Comparison of ENCODE assay signal across 15 mouse cellular contexts in genomic region chr7:46154498-46155488, GRCm38 (mm10). TPM values are rescaled to one million over a fixed set of nuclear protein-coding genes. Genes with fewer than 3 reads are reported as not detected.
DNase-seq lines count a peak whose midpoint lies in the region; ATAC-seq lines count a peak whose summit lies in the region.
"Had no signal": no experiment of that assay in that cellular context is flagged by ENCODE, and none has a peak within 500 bp of the region (broad histone marks: within the 10 kb centered on the region; RNA-seq: fewer than 3 reads in every experiment).

No protein-coding gene starts in this region.

- no peak overlapping the region for H3K27ac ChIP-seq in kidney, embryonic 14.5 days (ENCODE audit: low read depth, low read length)
- H3K27ac ChIP-seq in midbrain, embryonic 13.5 days = peak overlapping the region; percentile 0; the same call in 1 of the 2 replicates
- H3K27ac ChIP-seq: macrophage had no signal

- H3K4me1 ChIP-seq in kidney, embryonic 14.5 days (ENCODE audit: control insufficient read depth, insufficient read depth, low read length) = 0 out of 2 replicates have a peak, but pooled peaks cover 7% of the 10 kb centered on the region
- H3K4me1 ChIP-seq in midbrain, embryonic 13.5 days (replicated peaks) = peaks cover 40% of the 10 kb centered on the region

- ATAC-seq in kidney, embryonic 14.5 days (ENCODE audit: low FRiP score, low TSS enrichment) = peak; percentile 56
- ATAC-seq in midbrain, embryonic 13.5 days = no peak
- ATAC-seq: activated CD4-positive, CD25-positive, alpha-beta regulatory T cell, adult 4 months; CD4-positive, CD25-positive, alpha-beta regulatory T cell, adult 4 months; intestine, embryonic 16.5 days had no signal

- no peak overlapping the region for H3K4me2 ChIP-seq in kidney, embryonic 14.5 days (replicated peaks; ENCODE audit: low read depth, low read length)
- H3K4me2 ChIP-seq in midbrain, embryonic 13.5 days (replicated peaks) = 0 out of 2 replicates have a peak overlapping the region, but pooled peaks have one; percentile 2

- H3K9ac ChIP-seq in kidney, embryonic 14.5 days (ENCODE audit: low read depth, low read length) = no peak overlapping the region
- H3K9ac ChIP-seq in midbrain, embryonic 13.5 days (replicated peaks) = no peak overlapping the region

- no peak overlapping the region for H3K4me3 ChIP-seq in kidney, embryonic 14.5 days (ENCODE audit: low read length)
- no peak overlapping the region for H3K4me3 ChIP-seq in midbrain, embryonic 13.5 days (replicated peaks)

- H3K36me3 ChIP-seq in kidney, embryonic 14.5 days (ENCODE audit: control insufficient read depth, insufficient read depth, low read length) = no peaks in the 10 kb centered on the region
- no peaks in the 10 kb centered on the region for H3K36me3 ChIP-seq in midbrain, embryonic 13.5 days

- H3K27me3 ChIP-seq in kidney, embryonic 14.5 days (ENCODE audit: control insufficient read depth, insufficient read depth, low read length) = peaks cover 4% of the 10 kb centered on the region; the same call in 1 of the 2 replicates
- peaks cover 2% of the 10 kb centered on the region; the same call in 1 of the 2 replicates for H3K27me3 ChIP-seq in midbrain, embryonic 13.5 days

- H3K9me3 ChIP-seq in kidney, embryonic 14.5 days (ENCODE audit: control insufficient read depth, low read length) = no peaks in the 10 kb centered on the region
- no peaks in the 10 kb centered on the region for H3K9me3 ChIP-seq in midbrain, embryonic 13.5 days

- no peak for DNase-seq in kidney, adult 8-10 months
- peak; percentile 64 for DNase-seq in brain, adult 2 months (ENCODE audit: low read depth, low spot score)
- peak; percentile 35 for DNase-seq in embryo, embryonic 10.5 days (ENCODE audit: low spot score)
- DNase-seq in thymus, postnatal 10 days (ENCODE audit: low spot score in 2 of 2) = no peak
- no peak for DNase-seq in gastrocnemius, postnatal 4 days (ENCODE audit: low spot score in 2 of 2)
- no peak for DNase-seq in adipocyte (ENCODE audit: low spot score)
- DNase-seq: cerebellum, postnatal 10 days; lung, adult 18-20 months had no signal

- WGBS in kidney, embryonic 14.5 days = 13% methylated on average over 18 of the region's 18 CpGs
- WGBS in midbrain, embryonic 13.5 days = 21% methylated on average over 18 of the region's 18 CpGs

RNA-seq across cellular contexts. Expression of gene Abcc8, which starts 25.0 kb away (rescaled TPM):
- 1.5 and 1.9 TPM in 2 replicates for polyA plus RNA-seq in kidney, embryonic 14.5 days (2014; fragmentation: Nextera tagmentation; extraction: Ambion mirVana)
- 2.3 and 3.2 TPM in 2 replicates for polyA plus RNA-seq in midbrain, embryonic 13.5 days (2015; fragmentation: Nextera tagmentation; extraction: Ambion mirVana)
- 1 to 10 TPM; 4.6 to 6.3 TPM for total RNA-seq in gastrocnemius, postnatal 4 days (2021)
- total RNA-seq: granulocyte monocyte progenitor cell, adult 5-6 weeks had no signal
- polyA plus RNA-seq: activated CD4-positive, CD25-positive, alpha-beta regulatory T cell, adult 4 months; CD4-positive, CD25-positive, alpha-beta regulatory T cell, adult 4 months; macrophage had no signal

RNA-seq across cellular contexts. Expression of gene Kcnj11, which starts 54.2 kb away (rescaled TPM):
- 0.10 and 0.19 TPM in 2 replicates for polyA plus RNA-seq in kidney, embryonic 14.5 days (2014; fragmentation: Nextera tagmentation; extraction: Ambion mirVana)
- 1.1 and 1.5 TPM in 2 replicates for polyA plus RNA-seq in midbrain, embryonic 13.5 days (2015; fragmentation: Nextera tagmentation; extraction: Ambion mirVana)
- 10 to 100 TPM; 41.4 to 45.1 TPM for total RNA-seq in gastrocnemius, postnatal 4 days (2021)
- total RNA-seq: granulocyte monocyte progenitor cell, adult 5-6 weeks had no signal
- polyA plus RNA-seq: activated CD4-positive, CD25-positive, alpha-beta regulatory T cell, adult 4 months; CD4-positive, CD25-positive, alpha-beta regulatory T cell, adult 4 months; macrophage had no signal

Comparison
In these comparisons a context has a peak if more than half of its experiments do, and no peak if none do; other contexts are left out.
1. DNase-seq: peak in brain, adult 2 months (single experiment) and embryo, embryonic 10.5 days (single experiment); none in kidney, adult 8-10 months (0 of 2), thymus, postnatal 10 days (0 of 2), gastrocnemius, postnatal 4 days (0 of 2) and adipocyte (single experiment).